In the genomic region with DNA sequence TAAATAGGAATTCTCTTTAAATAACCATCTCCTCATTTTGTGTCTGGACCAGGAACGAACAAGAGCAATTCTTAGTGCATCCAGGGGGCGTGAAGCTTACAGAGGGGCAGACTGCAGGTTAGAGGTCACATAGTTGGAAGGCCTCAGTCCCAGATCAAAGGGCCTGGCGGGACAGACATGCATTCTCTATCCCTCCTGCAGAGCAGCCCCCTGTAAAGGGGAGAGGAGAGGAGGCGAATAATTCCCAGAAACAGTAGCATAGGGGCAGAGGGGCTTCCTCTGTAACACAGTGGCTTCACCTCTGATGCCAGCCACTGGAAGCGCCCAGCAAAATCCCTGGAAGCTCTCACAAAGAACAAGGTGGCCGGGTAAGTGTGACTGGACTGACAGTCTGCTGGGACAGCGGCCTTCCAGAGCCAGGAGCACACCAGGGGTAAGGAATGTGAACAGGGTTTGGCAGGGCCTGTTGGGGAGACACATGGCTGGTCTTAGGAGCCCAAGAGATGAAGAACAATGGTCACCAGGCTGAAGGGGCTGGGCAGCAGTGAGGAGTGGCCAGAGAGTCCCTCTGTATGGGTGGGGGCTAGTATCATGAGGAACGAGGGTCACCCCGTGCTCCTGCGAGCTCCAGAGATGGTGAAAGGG, we compare ENCODE assay signal across 9 mouse cellular contexts. TPM values are rescaled to one million over a fixed set of nuclear protein-coding genes. Genes with fewer than 3 reads are reported as not detected.
DNase-seq lines count a peak whose midpoint lies in the region; ATAC-seq lines count a peak whose summit lies in the region.
"Had no signal": no experiment of that assay in that cellular context is flagged by ENCODE, and none has a peak within 500 bp of the region (broad histone marks: within the 10 kb centered on the region; RNA-seq: fewer than 3 reads in every experiment).

No protein-coding gene starts in this region.

- H3K27me3 ChIP-seq in heart, embryonic 11.5 days (ENCODE audit: control insufficient read depth, insufficient read depth, low read length) = no peaks in the 10 kb centered on the region
- H3K27me3 ChIP-seq in liver, embryonic 13.5 days = no peaks in the 10 kb centered on the region
- H3K27me3 ChIP-seq: hindbrain, embryonic 15.5 days had no signal

- no peak for DNase-seq in heart, adult 18-20 months
- peak; percentile 49 for DNase-seq in thymus, postnatal 14 days
- no peak for DNase-seq in thymus, adult 18-20 months
- no peak for DNase-seq in liver, embryonic 13.5 days
- DNase-seq in gastrocnemius, adult 18-20 months (ENCODE audit: low spot score) = no peak
- DNase-seq in urinary bladder, postnatal 25 days (ENCODE audit: low spot score) = no peak

- H3K36me3 ChIP-seq in heart, embryonic 11.5 days (ENCODE audit: control insufficient read depth, insufficient read depth, low read length) = peaks cover 28% of the 10 kb centered on the region
- H3K36me3 ChIP-seq in liver, embryonic 13.5 days = peaks cover 65% of the 10 kb centered on the region

- H3K27ac ChIP-seq in heart, embryonic 11.5 days (ENCODE audit: low read depth, low read length) = peak overlapping the region; percentile 66
- peak overlapping the region; percentile 99 for H3K27ac ChIP-seq in liver, embryonic 13.5 days

- 43% methylated on average over 10 of the region's 10 CpGs for WGBS in heart, embryonic 11.5 days (ENCODE audit: insufficient replicate concordance)
- 63% methylated on average over 10 of the region's 10 CpGs for WGBS in liver, embryonic 13.5 days (ENCODE audit: insufficient replicate concordance)

- no peak overlapping the region for H3K4me3 ChIP-seq in heart, embryonic 11.5 days (ENCODE audit: low read depth, low read length)
- peak overlapping the region; percentile 6 for H3K4me3 ChIP-seq in liver, embryonic 13.5 days (replicated peaks)

- ATAC-seq in heart, embryonic 11.5 days (replicated peaks; ENCODE audit: insufficient number of reproducible peaks, low FRiP score, low TSS enrichment) = no peak
- no peak for ATAC-seq in liver, embryonic 13.5 days (ENCODE audit: low read depth)
- no peak for ATAC-seq in CD4-positive, CD25-positive, alpha-beta regulatory T cell, adult 4 months

- peak overlapping the region; percentile 39; the same call in 1 of the 2 replicates for H3K9ac ChIP-seq in heart, embryonic 11.5 days (ENCODE audit: low read depth, low read length)
- H3K9ac ChIP-seq in liver, embryonic 13.5 days = peak overlapping the region; percentile 96

- peaks cover 36% of the 10 kb centered on the region for H3K4me1 ChIP-seq in heart, embryonic 11.5 days (ENCODE audit: control insufficient read depth, insufficient read depth, low read length)
- peaks cover 95% of the 10 kb centered on the region for H3K4me1 ChIP-seq in liver, embryonic 13.5 days (replicated peaks)

- no peaks in the 10 kb centered on the region for H3K9me3 ChIP-seq in heart, embryonic 11.5 days (replicated peaks; ENCODE audit: control insufficient read depth, low read length)
- H3K9me3 ChIP-seq in liver, embryonic 13.5 days (replicated peaks) = no peaks in the 10 kb centered on the region
- H3K9me3 ChIP-seq: hindbrain, embryonic 15.5 days had no signal

- peak overlapping the region; percentile 19; the same call in 1 of the 2 replicates for H3K4me2 ChIP-seq in heart, embryonic 11.5 days
- H3K4me2 ChIP-seq in liver, embryonic 13.5 days = peak overlapping the region; percentile 99

RNA-seq across cellular contexts. Expression of a gene that starts 1.0 kb away (rescaled TPM):
- 2.3 and 2.6 TPM in 2 replicates for polyA plus RNA-seq in heart, embryonic 11.5 days (2014; fragmentation: Nextera tagmentation; extraction: Ambion mirVana)
- total RNA-seq in heart, adult 18-20 months (2021) = 1 to 10 TPM in 1 of 2 experiments, under 1 TPM in 1; 0.42 to 2.0 TPM
- 31.6 and 32.7 TPM in 2 replicates for polyA plus RNA-seq in liver, embryonic 13.5 days (2015; fragmentation: Nextera tagmentation; extraction: Ambion mirVana)
- 100 to 1,000 TPM in 1 of 2 experiments, 10 to 100 TPM in 1; 73.8 to 138 TPM for polyA plus RNA-seq in CD4-positive, CD25-positive, alpha-beta regulatory T cell, adult 4 months (2017; shearing (Covaris generic))
- total RNA-seq in gastrocnemius, adult 18-20 months (2021) = under 1 TPM; 0.23 to 0.88 TPM

RNA-seq across cellular contexts. Expression of a gene that starts 8.0 kb away (rescaled TPM):
- polyA plus RNA-seq in heart, embryonic 11.5 days (2014; fragmentation: Nextera tagmentation; extraction: Ambion mirVana) = 129 and 144 TPM in 2 replicates
- 100 to 1,000 TPM in 1 of 2 experiments, 10 to 100 TPM in 1; 93.3 to 109 TPM for total RNA-seq in heart, adult 18-20 months (2021)
- polyA plus RNA-seq in liver, embryonic 13.5 days (2015; fragmentation: Nextera tagmentation; extraction: Ambion mirVana) = 58.9 and 81.2 TPM in 2 replicates
- polyA plus RNA-seq in CD4-positive, CD25-positive, alpha-beta regulatory T cell, adult 4 months (2017; shearing (Covaris generic)) = 100 to 1,000 TPM; 133 to 265 TPM
- 10 to 100 TPM; 91.4 to 92.8 TPM for total RNA-seq in gastrocnemius, adult 18-20 months (2021)

RNA-seq across cellular contexts. Expression of a gene that starts 48.2 kb away (rescaled TPM):
- 38.3 and 40.2 TPM in 2 replicates for polyA plus RNA-seq in heart, embryonic 11.5 days (2014; fragmentation: Nextera tagmentation; extraction: Ambion mirVana)
- total RNA-seq in heart, adult 18-20 months (2021) = 10 to 100 TPM; 24.7 to 27.6 TPM
- polyA plus RNA-seq in liver, embryonic 13.5 days (2015; fragmentation: Nextera tagmentation; extraction: Ambion mirVana) = 3.7 and 4.0 TPM in 2 replicates
- polyA plus RNA-seq in CD4-positive, CD25-positive, alpha-beta regulatory T cell, adult 4 months (2017; shearing (Covaris generic)) = not detected
- 1 to 10 TPM; 8.1 to 9.6 TPM for total RNA-seq in gastrocnemius, adult 18-20 months (2021)

RNA-seq across cellular contexts. Expression of a gene that starts 48.7 kb away (rescaled TPM):
- 18.7 and 20.0 TPM in 2 replicates for polyA plus RNA-seq in heart, embryonic 11.5 days (2014; fragmentation: Nextera tagmentation; extraction: Ambion mirVana)
- 1 to 10 TPM; 5.2 to 7.8 TPM for total RNA-seq in heart, adult 18-20 months (2021)
- polyA plus RNA-seq in liver, embryonic 13.5 days (2015; fragmentation: Nextera tagmentation; extraction: Ambion mirVana) = 9.8 and 10.7 TPM in 2 replicates
- polyA plus RNA-seq in CD4-positive, CD25-positive, alpha-beta regulatory T cell, adult 4 months (2017; shearing (Covaris generic)) = 10 to 100 TPM; 10.4 to 16.1 TPM
- 1 to 10 TPM; 5.1 to 7.5 TPM for total RNA-seq in gastrocnemius, adult 18-20 months (2021)

RNA-seq across cellular contexts. Expression of a gene that starts 51.0 kb away (rescaled TPM):
- 734 and 757 TPM in 2 replicates for polyA plus RNA-seq in heart, embryonic 11.5 days (2014; fragmentation: Nextera tagmentation; extraction: Ambion mirVana)
- total RNA-seq in heart, adult 18-20 months (2021) = 100 to 1,000 TPM in 1 of 2 experiments, 10 to 100 TPM in 1; 98.0 to 107 TPM
- 785 and 880 TPM in 2 replicates for polyA plus RNA-seq in liver, embryonic 13.5 days (2015; fragmentation: Nextera tagmentation; extraction: Ambion mirVana)
- 1,000 to 10,000 TPM; 1,562 to 1,754 TPM for polyA plus RNA-seq in CD4-positive, CD25-positive, alpha-beta regulatory T cell, adult 4 months (2017; shearing (Covaris generic))
- total RNA-seq in gastrocnemius, adult 18-20 months (2021) = 10 to 100 TPM; 49.1 to 71.3 TPM
